Mouse (Mus musculus): ENCODE measurements around the gene Rab42.

GRCm38 (mm10) chr4:132311801-132312200 is 8.6 kb upstream of the Rab42 start:
- no peak for TF ChIP-seq POLR2A (IDR thresholded peaks at IDR 0.05; ENCODE audit: control insufficient read depth, low read depth, low read length)
- TF ChIP-seq CTCF (IDR thresholded peaks at IDR 0.05; ENCODE audit: control insufficient read depth, insufficient read depth, insufficient replicate concordance, low read depth, low read length), result no peak
